Mouse (Mus musculus) urinary bladder, postnatal 25 days (tissue): ENCODE results near the gene Corin.

Experiments used
- DNase-seq: peaks from one replicate; pipeline ENCODE4 v3.0.0; 2022; ENCODE audit warnings: low spot score

Corin gene

GRCm38 (mm10) chr5:72441181-72441580, 63.1 kb downstream of the Corin start:
- DNase-seq: no peak

GRCm38 (mm10) chr5:72435085-72435484, 69.2 kb downstream of the Corin start:
- no peak for DNase-seq

GRCm38 (mm10) chr5:72431856-72432255, 72.4 kb downstream of the Corin start:
- DNase-seq: no peak

GRCm38 (mm10) chr5:72427556-72427955, 76.7 kb downstream of the Corin start:
- no peak for DNase-seq

- no peak for DNase-seq
These were observed 78.8 kb downstream of the Corin start for GRCm38 (mm10) chr5:72425342-72426010.

- DNase-seq: no peak
These were observed 92.4 kb downstream of the Corin start for GRCm38 (mm10) chr5:72411874-72412329.

- DNase-seq: no peak
These were observed 93.4 kb downstream of the Corin start for GRCm38 (mm10) chr5:72410841-72411240.

- no peak for DNase-seq
These were observed 100.9 kb downstream of the Corin start for GRCm38 (mm10) chr5:72403376-72403775.

GRCm38 (mm10) chr5:72402913-72403312, 101.4 kb downstream of the Corin start:
- no peak for DNase-seq

- no peak for DNase-seq
These were observed 102.5 kb downstream of the Corin start for GRCm38 (mm10) chr5:72401778-72402177.

- DNase-seq: no peak
These were observed 103.0 kb downstream of the Corin start for GRCm38 (mm10) chr5:72401251-72401650.

GRCm38 (mm10) chr5:72382148-72382547, 122.1 kb downstream of the Corin start:
- DNase-seq: no peak

- no peak for DNase-seq
These were observed 123.7 kb downstream of the Corin start for GRCm38 (mm10) chr5:72380616-72381015.

- no peak for DNase-seq
These were observed 136.3 kb downstream of the Corin start for GRCm38 (mm10) chr5:72368004-72368403.

- DNase-seq: no peak
These were observed 138.5 kb downstream of the Corin start for GRCm38 (mm10) chr5:72365801-72366200.

- no peak for DNase-seq
These were observed 140.4 kb downstream of the Corin start for GRCm38 (mm10) chr5:72363838-72364237.

- no peak for DNase-seq
These were observed 150.5 kb downstream of the Corin start for GRCm38 (mm10) chr5:72353746-72354145.

- DNase-seq: no peak
These were observed 154.1 kb downstream of the Corin start for GRCm38 (mm10) chr5:72350081-72350758.

- DNase-seq: no peak
These were observed 155.7 kb downstream of the Corin start for GRCm38 (mm10) chr5:72348591-72348990.

- DNase-seq: no peak
These were observed 168.4 kb downstream of the Corin start for GRCm38 (mm10) chr5:72335873-72336272.

- DNase-seq: no peak
These were observed 171.4 kb downstream of the Corin start for GRCm38 (mm10) chr5:72332901-72333300.

GRCm38 (mm10) chr5:72331217-72331616, 173.1 kb downstream of the Corin start:
- no peak for DNase-seq

- no peak for DNase-seq
These were observed 173.6 kb downstream of the Corin start for GRCm38 (mm10) chr5:72330648-72331047.

- no peak for DNase-seq
These were observed 174.8 kb downstream of the Corin start for GRCm38 (mm10) chr5:72329453-72329852.
